Mouse (Mus musculus) neural tube, embryonic 12.5 days (tissue): Measurements from ENCODE around the gene Fgf11. TPM values are rescaled to one million over a fixed set of nuclear protein-coding genes. Genes with fewer than 3 reads are reported as not detected.
A peak's percentile ranks its signal among the peaks of the same experiment; 100 is the strongest.

ENCODE experiments used
- ATAC-seq: fragments of 200-750 bp; cut with Nextera tagmentation; 2 replicates; pipeline ENCODE4 v1.8.0; 2017; ENCODE audit warnings: low read depth, mild to moderate bottlenecking, moderate TSS enrichment, moderate library complexity; ENCODE audit not compliant: low FRiP score
- H3K27ac ChIP-seq: fragments of 300-500 bp; sonication (generic); 2 replicates; pipeline ENCODE4 v1.5.1; 2016
- H3K27me3 ChIP-seq: fragments of 300-500 bp; sonication (generic); replicated peaks from 2 replicates; pipeline ENCODE4 v1.6.1; 2016; ENCODE audit warnings: mild to moderate bottlenecking
- H3K36me3 ChIP-seq: fragments of 300-500 bp; sonication (generic); 2 replicates; pipeline ENCODE4 v1.6.1; 2016; ENCODE audit warnings: mild to moderate bottlenecking
- H3K4me1 ChIP-seq: fragments of 300-500 bp; sonication (generic); 2 replicates; pipeline ENCODE4 v1.6.1; 2016
- H3K4me2 ChIP-seq: fragments of 300-500 bp; sonication (generic); replicated peaks from 2 replicates; pipeline ENCODE4 v1.6.1; 2016; ENCODE audit warnings: mild to moderate bottlenecking
- H3K4me3 ChIP-seq: fragments of 300-500 bp; sonication (generic); 2 replicates; pipeline ENCODE4 v1.5.1; 2016
- H3K9ac ChIP-seq: fragments of 300-500 bp; sonication (generic); 2 replicates; pipeline ENCODE4 v1.6.1; 2016; ENCODE audit warnings: mild to moderate bottlenecking
- H3K9me3 ChIP-seq: fragments of 300-500 bp; sonication (generic); 2 replicates; pipeline ENCODE4 v1.6.1; 2016; ENCODE audit warnings: mild to moderate bottlenecking
- WGBS: fragments of 180-500 bp; shearing (Covaris S2); methylation state at CpG from one replicate; pipeline ENCODE4 v1.1.7; 2016; 5-methylcytosine and 5-hydroxymethylcytosine counted together
- polyA plus RNA-seq: library from polyadenylated mRNA; unstranded; fragments of >200 nt; fragmentation: Nextera tagmentation; extraction: Ambion mirVana; gene quantifications from 2 replicates; pipeline ENCODE4 v1.2.1, GENCODE M21; 2016

Fgf11 gene
- polyA plus RNA-seq, result 4.1 and 5.6 TPM in 2 replicates

- Histone ChIP-seq H3K27me3 (peaks cover 75% of the 10 kb centered on the region), H3K27ac (peak within 1 kb of the TSS; percentile 68), H3K4me3 (peak within 1 kb of the TSS; percentile 54), H3K9ac (peak within 1 kb of the TSS; percentile 69), H3K4me1 (peaks cover 72% of the 10 kb centered on the region), H3K36me3 (no peaks in the 10 kb centered on the region), H3K4me2 (peak within 1 kb of the TSS; percentile 92), H3K9me3 (peaks cover 3% of the 10 kb centered on the region; the same call in 1 of the 2 replicates)
- ATAC-seq, result no peak
- WGBS, result 1% methylated on average over 33 of the region's 33 CpGs
Observed at GRCm38 (mm10) chr11:69801379-69801977, at the start of gene Fgf11. Gene Fgf11, minus strand, starts transcription at chr11:69801857.

GRCm38 (mm10) chr11:69850754-69851153 lies 49.1 kb upstream of the Fgf11 start:
- no peaks in the 10 kb centered on the region for H3K27me3 ChIP-seq
- H3K4me2 ChIP-seq, result no peak overlapping the region
- H3K27ac ChIP-seq, result no peak overlapping the region
- no peaks in the 10 kb centered on the region for H3K9me3 ChIP-seq
- H3K4me1 ChIP-seq, result peaks cover 24% of the 10 kb centered on the region
- no peak overlapping the region for H3K4me3 ChIP-seq
- no peak for ATAC-seq
- 81% methylated on average over 8 of the region's 8 CpGs for WGBS
- H3K9ac ChIP-seq, result no peak overlapping the region
- H3K36me3 ChIP-seq, result peaks cover 38% of the 10 kb centered on the region

DNA sequence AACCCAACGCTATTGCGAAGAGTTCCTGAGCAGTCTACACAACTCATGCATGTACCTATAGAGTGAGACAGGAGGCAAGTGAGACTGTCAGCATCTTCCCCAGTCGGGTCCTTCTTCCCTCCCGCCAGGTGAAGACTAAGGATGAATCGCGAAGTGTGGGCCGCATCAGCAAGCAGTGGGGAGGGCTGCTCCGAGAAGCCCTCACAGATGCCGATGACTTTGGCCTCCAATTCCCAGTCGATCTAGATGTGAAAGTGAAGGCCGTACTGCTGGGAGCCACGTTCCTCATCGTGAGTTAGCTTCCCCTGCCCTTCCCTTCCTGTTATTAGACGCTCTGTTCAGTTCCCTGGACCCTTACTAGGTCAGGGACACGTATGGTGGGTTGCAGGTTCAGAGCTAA lies 48.2 kb upstream of the Fgf11 start:
- 95% methylated on average over 15 of the region's 15 CpGs for WGBS
- H3K4me1 ChIP-seq, result peaks cover 31% of the 10 kb centered on the region
- no peak for ATAC-seq

DNA sequence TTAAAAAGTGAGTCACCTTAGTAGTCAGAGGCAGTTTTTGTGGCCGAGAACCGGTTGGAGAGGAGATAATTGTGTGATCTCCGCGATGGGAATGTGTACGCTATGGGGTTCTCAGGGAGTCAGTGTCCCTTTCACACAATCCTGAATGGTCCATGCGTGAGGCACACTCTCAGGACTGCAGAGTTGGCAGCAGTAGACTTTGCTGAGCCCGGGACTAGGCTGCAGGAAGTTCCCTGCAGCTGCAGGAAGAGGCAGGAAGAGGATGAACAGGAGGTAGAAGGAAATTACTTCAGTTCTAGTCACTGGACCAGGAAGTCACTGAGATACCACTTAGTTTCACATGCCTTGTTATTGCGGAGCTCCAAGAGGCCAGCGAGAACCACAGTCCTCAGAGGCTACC lies 47.5 kb upstream of the Fgf11 start:
- H3K9me3 ChIP-seq, result no peaks in the 10 kb centered on the region
- WGBS, result 93% methylated on average over 9 of the region's 9 CpGs
- no peak overlapping the region for H3K27ac ChIP-seq
- no peak overlapping the region for H3K4me2 ChIP-seq
- no peaks in the 10 kb centered on the region for H3K27me3 ChIP-seq
- peaks cover 38% of the 10 kb centered on the region for H3K36me3 ChIP-seq
- ATAC-seq, result no peak
- H3K4me3 ChIP-seq, result no peak overlapping the region
- peaks cover 31% of the 10 kb centered on the region for H3K4me1 ChIP-seq
- H3K9ac ChIP-seq, result no peak overlapping the region

More for the DNA sequence above, 48.2 kb upstream of the Fgf11 start:
- Histone ChIP-seq H3K4me3 (no peak overlapping the region), H3K27ac (no peak overlapping the region), H3K9me3 (no peaks in the 10 kb centered on the region), H3K36me3 (peaks cover 38% of the 10 kb centered on the region), H3K4me2 (no peak overlapping the region), H3K27me3 (no peaks in the 10 kb centered on the region), H3K9ac (no peak overlapping the region)

DNA sequence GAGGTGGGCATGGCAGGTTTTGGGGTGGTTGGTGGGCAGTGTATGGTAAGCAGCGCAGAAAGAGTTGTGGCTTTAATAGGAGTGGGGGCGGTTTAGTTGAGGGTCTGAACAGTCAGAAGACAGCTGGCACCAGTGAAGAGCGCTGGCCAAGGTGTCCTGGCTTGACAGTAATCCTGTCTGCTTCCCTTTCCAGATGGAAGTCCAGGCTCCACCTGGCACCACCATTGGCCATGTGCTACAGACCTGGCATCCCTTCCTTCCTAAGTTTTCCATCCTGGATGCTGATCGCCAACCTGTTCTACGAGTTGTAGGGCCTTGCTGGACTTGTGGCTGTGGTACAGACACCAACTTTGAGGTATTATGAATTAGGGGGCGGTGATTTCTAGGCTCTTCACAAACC lies 46.4 kb upstream of the Fgf11 start:
- peak overlapping the region; percentile 74 for H3K4me2 ChIP-seq
- no peaks in the 10 kb centered on the region for H3K27me3 ChIP-seq
- H3K9ac ChIP-seq, result no peak overlapping the region; the same call in 1 of the 2 replicates
- WGBS, result 96% methylated on average over 6 of the region's 6 CpGs
- no peaks in the 10 kb centered on the region for H3K9me3 ChIP-seq
- H3K27ac ChIP-seq, result no peak overlapping the region
- peak overlapping the region; percentile 65; the same call in 1 of the 2 replicates for H3K4me3 ChIP-seq
- peaks cover 26% of the 10 kb centered on the region for H3K4me1 ChIP-seq
- no peak for ATAC-seq
- H3K36me3 ChIP-seq, result peaks cover 38% of the 10 kb centered on the region

DNA sequence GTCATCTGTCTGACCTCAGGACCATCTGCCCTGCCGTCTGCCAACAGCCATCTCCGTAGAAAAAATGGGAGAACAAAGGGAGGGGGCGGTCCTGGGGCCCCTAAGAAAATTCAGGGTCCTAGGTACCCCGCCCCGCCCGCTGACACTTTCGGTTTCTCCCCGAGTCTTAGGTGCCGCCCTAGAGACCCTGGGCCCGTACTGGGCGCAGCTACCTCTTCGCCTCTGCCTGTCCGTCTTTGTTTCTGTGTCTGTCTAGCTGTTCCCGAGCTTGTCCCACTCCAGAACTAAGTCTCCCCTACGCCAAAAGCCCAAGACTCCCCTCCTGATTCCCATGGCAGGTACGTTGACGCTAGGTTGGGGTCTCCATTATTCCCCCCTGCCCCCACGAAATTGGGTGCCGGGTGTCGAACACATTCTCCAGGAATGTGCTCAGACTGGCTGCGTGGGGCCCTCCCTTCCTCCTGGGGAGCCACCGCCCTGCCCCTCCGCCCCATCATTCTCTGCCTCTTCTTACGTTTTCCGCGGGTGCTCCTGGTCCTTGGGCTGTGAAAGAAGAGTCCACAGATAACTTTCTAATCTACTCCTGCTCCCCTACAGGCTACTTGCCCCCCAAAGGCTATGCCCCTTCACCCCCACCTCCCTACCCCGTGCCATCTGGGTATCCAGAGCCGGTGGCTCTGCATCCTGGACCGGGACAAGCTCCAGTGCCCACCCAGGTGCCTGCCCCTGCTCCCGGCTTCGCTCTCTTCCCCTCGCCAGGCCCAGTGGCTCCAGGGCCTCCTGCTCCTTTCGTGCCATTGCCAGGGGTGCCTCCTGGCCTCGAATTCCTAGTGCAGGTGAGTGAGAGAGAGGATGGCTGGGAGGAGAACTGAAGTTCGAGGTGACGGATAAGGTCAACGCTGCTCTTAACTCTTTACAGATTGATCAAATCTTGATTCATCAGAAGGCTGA lies 45.4 kb upstream of the Fgf11 start:
- peak overlapping the region; percentile 84 for H3K9ac ChIP-seq
- H3K36me3 ChIP-seq, result peaks cover 34% of the 10 kb centered on the region
- H3K27ac ChIP-seq, result peak overlapping the region; percentile 93; the same call in 1 of the 2 replicates
- H3K4me2 ChIP-seq, result peak overlapping the region; percentile 74
- H3K4me3 ChIP-seq, result peak overlapping the region; percentile 65
- no peaks in the 10 kb centered on the region for H3K9me3 ChIP-seq
- peak; percentile 46 for ATAC-seq
- H3K27me3 ChIP-seq, result no peaks in the 10 kb centered on the region
- 11% methylated on average over 37 of the region's 37 CpGs for whole genome bisulfite sequencing
- peaks cover 23% of the 10 kb centered on the region for H3K4me1 ChIP-seq

- Histone ChIP-seq H3K27me3 (no peaks in the 10 kb centered on the region), H3K9ac (peak within 1 kb of the TSS; percentile 84), H3K4me1 (peaks cover 23% of the 10 kb centered on the region), H3K27ac (peak within 1 kb of the TSS; percentile 93), H3K4me2 (peak within 1 kb of the TSS; percentile 74), H3K9me3 (no peaks in the 10 kb centered on the region), H3K36me3 (peaks cover 26% of the 10 kb centered on the region), H3K4me3 (peak within 1 kb of the TSS; percentile 65)
- ATAC-seq, result peak; percentile 91
- under 1% methylated on average over 38 of the region's 38 CpGs for WGBS
Observed at GRCm38 (mm10) chr11:69846198-69846680, 44.6 kb upstream of the Fgf11 start, which contains the start of gene Plscr3. Gene Plscr3, plus strand, starts transcription at chr11:69846376.

GRCm38 (mm10) chr11:69838714-69839104 lies 37.1 kb upstream of the Fgf11 start:
- ATAC-seq, result no peak
- H3K9me3 ChIP-seq, result no peaks in the 10 kb centered on the region
- H3K27ac ChIP-seq, result peak overlapping the region; percentile 74; the same call in 1 of the 2 replicates
- peaks cover 41% of the 10 kb centered on the region for H3K4me1 ChIP-seq
- peak overlapping the region; percentile 58 for H3K9ac ChIP-seq
- H3K36me3 ChIP-seq, result peaks cover 2% of the 10 kb centered on the region
- peak overlapping the region; percentile 90 for H3K4me2 ChIP-seq
- 2% methylated on average over 7 of the region's 7 CpGs for WGBS
- H3K4me3 ChIP-seq, result peak overlapping the region; percentile 84
- peaks cover under 1% of the 10 kb centered on the region; the same call in 1 of the 2 replicates for H3K27me3 ChIP-seq

DNA sequence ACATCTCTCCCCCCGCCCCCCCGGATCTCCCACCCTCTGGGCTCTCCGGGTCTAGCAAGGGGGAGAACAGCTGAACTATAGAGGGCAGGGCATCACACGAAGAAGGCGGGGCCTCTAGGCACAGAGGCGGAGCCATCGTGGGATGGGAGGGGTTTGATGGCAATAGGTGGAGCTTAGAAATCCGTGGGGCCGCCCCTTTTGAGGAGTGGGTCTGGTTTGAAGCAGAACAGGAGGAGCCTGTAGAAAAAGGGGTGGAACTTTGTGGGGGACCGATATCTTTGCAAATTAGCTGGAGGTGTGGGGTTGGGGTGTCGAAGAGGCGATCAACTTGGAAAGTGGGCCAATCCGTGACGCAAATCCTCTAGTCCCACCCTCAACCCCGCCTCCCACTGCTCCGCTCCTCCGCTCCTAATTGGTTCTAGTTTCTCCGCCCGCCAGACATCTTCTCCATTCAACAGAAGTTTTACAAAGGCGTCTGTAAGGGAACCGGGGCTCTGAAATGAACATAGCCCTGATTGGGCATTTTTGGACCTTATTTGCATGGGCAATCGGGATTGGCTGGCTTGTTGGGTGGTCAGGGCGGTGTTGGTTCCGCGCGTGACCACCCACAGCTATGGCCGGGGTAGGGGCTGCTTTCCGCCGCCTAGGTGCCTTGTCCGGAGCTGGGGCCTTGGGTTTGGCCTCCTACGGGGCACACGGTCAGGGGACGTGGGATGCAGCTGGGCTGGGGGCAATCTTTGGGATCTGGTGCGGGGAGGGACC lies 36.5 kb upstream of the Fgf11 start, which contains the start of gene Tmem256:
TSS of gene Tmem256 (plus strand) at position 563 of the 762 bp plus-strand sequence.
- Histone ChIP-seq H3K36me3 (peaks cover 8% of the 10 kb centered on the region), H3K9ac (peak within 1 kb of the TSS; percentile 91), H3K27ac (peak within 1 kb of the TSS; percentile 87), H3K4me1 (peaks cover 45% of the 10 kb centered on the region), H3K4me2 (peak within 1 kb of the TSS; percentile 90), H3K9me3 (no peaks in the 10 kb centered on the region), H3K4me3 (peak within 1 kb of the TSS; percentile 84), H3K27me3 (peaks cover 6% of the 10 kb centered on the region)
- peak; percentile 88 for ATAC-seq
- under 1% methylated on average over 34 of the region's 34 CpGs for WGBS

DNA sequence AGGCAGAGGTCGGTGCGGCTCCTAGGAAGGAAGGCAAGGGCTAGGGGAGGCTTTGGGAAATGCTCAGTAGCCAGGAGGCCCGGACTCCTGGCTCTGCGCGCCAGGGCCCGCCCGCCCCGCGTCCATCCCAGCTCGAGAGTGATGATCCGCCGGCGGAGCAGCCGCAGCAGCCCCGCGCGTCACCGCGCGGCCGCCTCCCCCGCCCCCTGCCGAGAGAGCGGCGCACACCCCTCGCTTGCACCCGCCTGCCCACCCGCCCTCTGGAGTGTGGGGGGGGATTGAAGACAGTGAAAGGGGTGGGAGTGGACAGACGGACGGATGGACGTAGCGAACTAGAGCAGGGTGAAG lies 35.9 kb upstream of the Fgf11 start, which contains the start of gene Nlgn2:
TSS of gene Nlgn2 (minus strand) at position 181 of the 348 bp plus-strand sequence.
- H3K27me3 ChIP-seq, result peaks cover 7% of the 10 kb centered on the region
- H3K4me1 ChIP-seq, result peaks cover 45% of the 10 kb centered on the region
- H3K4me2 ChIP-seq, result peak within 1 kb of the TSS; percentile 90

More for the DNA sequence above, 35.9 kb upstream of the Fgf11 start, which contains the start of gene Nlgn2:
- Histone ChIP-seq H3K36me3 (peaks cover 13% of the 10 kb centered on the region), H3K4me3 (peak within 1 kb of the TSS; percentile 84), H3K9me3 (no peaks in the 10 kb centered on the region), H3K9ac (peak within 1 kb of the TSS; percentile 91), H3K27ac (peak within 1 kb of the TSS; percentile 87)
- under 1% methylated on average over 32 of the region's 32 CpGs for WGBS
- peak; percentile 63; the same call in 1 of the 2 replicates for ATAC-seq
